Mouse (Mus musculus): ENCODE measurements around the gene Zfp974. TPM values are rescaled to one million over a fixed set of nuclear protein-coding genes. Genes with fewer than 3 reads are reported as not detected.
"Not testable (repeated sequence)": the region's sequence is repeated elsewhere in the genome, so short reads cannot be mapped to it uniquely, and the experiment has no call there.

Zfp974 gene
- polyA plus RNA-seq, 1 experiment from 2014 or later, result 12.2 TPM

- Histone ChIP-seq H3K9ac (ENCODE audit: low read depth, low read length) (no peak overlapping the region), H3K27ac (ENCODE audit: low read depth, low read length) (no peak overlapping the region), H3K4me1 (ENCODE audit: control insufficient read depth, insufficient read depth, low read depth, low read length) (no peaks in the 10 kb centered on the region), H3K4me2 (ENCODE audit: low read length) (no peak overlapping the region), H3K9me3 (ENCODE audit: control insufficient read depth, low read length) (peaks cover 7% of the 10 kb centered on the region; the same call in 1 of the 2 replicates), H3K36me3 (ENCODE audit: control insufficient read depth, insufficient read depth, low read length) (peaks cover 2% of the 10 kb centered on the region; the same call in 1 of the 2 replicates), H3K27me3 (replicated peaks; ENCODE audit: control insufficient read depth, insufficient read depth, low read length) (no peaks in the 10 kb centered on the region), H3K4me3 (ENCODE audit: low read length) (no peak overlapping the region)
- no peak for ATAC-seq
- WGBS, result 93% methylated on average over 4 of the region's 4 CpGs
These were observed 28.7 kb downstream of the Zfp974 start for GRCm38 (mm10) chr7:27900601-27901000.

GRCm38 (mm10) chr7:27881721-27882120, 47.5 kb downstream of the Zfp974 start:
- Histone ChIP-seq H3K4me3 (ENCODE audit: low read length) (no peak overlapping the region), H3K27ac (ENCODE audit: low read depth, low read length) (no peak overlapping the region), H3K36me3 (ENCODE audit: control insufficient read depth, insufficient read depth, low read length) (peaks cover 14% of the 10 kb centered on the region), H3K9me3 (ENCODE audit: control insufficient read depth, low read length) (no peaks in the 10 kb centered on the region), H3K9ac (ENCODE audit: low read depth, low read length) (no peak overlapping the region), H3K4me2 (ENCODE audit: low read length) (no peak overlapping the region), H3K4me1 (ENCODE audit: control insufficient read depth, insufficient read depth, low read depth, low read length) (no peaks in the 10 kb centered on the region), H3K27me3 (replicated peaks; ENCODE audit: control insufficient read depth, insufficient read depth, low read length) (no peaks in the 10 kb centered on the region)
- WGBS, result 97% methylated on average over 4 of the region's 4 CpGs
- ATAC-seq, result no peak

GRCm38 (mm10) chr7:27862578-27862977, 66.7 kb downstream of the Zfp974 start:
- not testable (repeated sequence) for H3K4me1 ChIP-seq (ENCODE audit: control insufficient read depth, insufficient read depth, low read depth, low read length); ATAC-seq; H3K4me3 ChIP-seq (ENCODE audit: low read length); H3K27ac ChIP-seq (ENCODE audit: low read depth, low read length); H3K4me2 ChIP-seq (ENCODE audit: low read length); H3K9me3 ChIP-seq (ENCODE audit: control insufficient read depth, low read length); H3K27me3 ChIP-seq (replicated peaks; ENCODE audit: control insufficient read depth, insufficient read depth, low read length); H3K36me3 ChIP-seq (ENCODE audit: control insufficient read depth, insufficient read depth, low read length); H3K9ac ChIP-seq (ENCODE audit: low read depth, low read length)
- WGBS, result 81% methylated on average over 5 of the region's 5 CpGs

GRCm38 (mm10) chr7:27860396-27861235, 68.6 kb downstream of the Zfp974 start:
- Histone ChIP-seq H3K4me1 (ENCODE audit: control insufficient read depth, insufficient read depth, low read depth, low read length) (peaks cover 8% of the 10 kb centered on the region), H3K27me3 (replicated peaks; ENCODE audit: control insufficient read depth, insufficient read depth, low read length) (no peaks in the 10 kb centered on the region), H3K27ac (ENCODE audit: low read depth, low read length) (peak overlapping the region; percentile 47; the same call in 1 of the 2 replicates), H3K4me2 (ENCODE audit: low read length) (peak overlapping the region; percentile 79), H3K9me3 (ENCODE audit: control insufficient read depth, low read length) (no peaks in the 10 kb centered on the region), H3K36me3 (ENCODE audit: control insufficient read depth, insufficient read depth, low read length) (0 out of 2 replicates have a peak, but pooled peaks cover 2% of the 10 kb centered on the region), H3K4me3 (ENCODE audit: low read length) (peak overlapping the region; percentile 54), H3K9ac (ENCODE audit: low read depth, low read length) (peak overlapping the region; percentile 66)
- WGBS, result under 1% methylated on average over 22 of the region's 22 CpGs
- ATAC-seq, result peak; percentile 90

- Histone ChIP-seq H3K9me3 (ENCODE audit: control insufficient read depth, low read length) (no peaks in the 10 kb centered on the region), H3K27me3 (replicated peaks; ENCODE audit: control insufficient read depth, insufficient read depth, low read length) (no peaks in the 10 kb centered on the region), H3K4me3 (ENCODE audit: low read length) (peak overlapping the region; percentile 54), H3K36me3 (ENCODE audit: control insufficient read depth, insufficient read depth, low read length) (0 out of 2 replicates have a peak, but pooled peaks cover 2% of the 10 kb centered on the region), H3K9ac (ENCODE audit: low read depth, low read length) (peak overlapping the region; percentile 66), H3K4me2 (ENCODE audit: low read length) (peak overlapping the region; percentile 79), H3K4me1 (ENCODE audit: control insufficient read depth, insufficient read depth, low read depth, low read length) (peaks cover 8% of the 10 kb centered on the region), H3K27ac (ENCODE audit: low read depth, low read length) (no peak overlapping the region)
- WGBS, result 31% methylated on average over 10 of the region's 10 CpGs
- peak; percentile 57 for ATAC-seq
These were observed 69.7 kb downstream of the Zfp974 start for GRCm38 (mm10) chr7:27859301-27860251.

Other genes with a start within 250 kb of the Zfp974 start
- gene Zfp607b, start 240.1 kb downstream of the Zfp974 start, polyA plus RNA-seq (2015; fragmentation: Nextera tagmentation; extraction: Ambion mirVana), result 12.0 and 13.6 TPM in 2 replicates
- 84.1 and 94.2 TPM in 2 replicates for gene Zfp60, start 198.1 kb downstream of the Zfp974 start, polyA plus RNA-seq (2015; fragmentation: Nextera tagmentation; extraction: Ambion mirVana)
- gene Zfp626, start 122.3 kb downstream of the Zfp974 start, polyA plus RNA-seq (2015; fragmentation: Nextera tagmentation; extraction: Ambion mirVana), result 1.6 and 1.7 TPM in 2 replicates
- gene Zfp59, start 90.9 kb downstream of the Zfp974 start, polyA plus RNA-seq (2015; fragmentation: Nextera tagmentation; extraction: Ambion mirVana), result 9.6 and 10.7 TPM in 2 replicates
- 0.88 and 1.4 TPM in 2 replicates for gene Zfp607a, start 71.9 kb downstream of the Zfp974 start, polyA plus RNA-seq (2015; fragmentation: Nextera tagmentation; extraction: Ambion mirVana)
- 27.0 and 28.9 TPM in 2 replicates for gene Zfp780b, start 49.7 kb upstream of the Zfp974 start, polyA plus RNA-seq (2015; fragmentation: Nextera tagmentation; extraction: Ambion mirVana)
- 6.2 and 6.4 TPM in 2 replicates for gene Zfp850, start 84.7 kb upstream of the Zfp974 start, polyA plus RNA-seq (2015; fragmentation: Nextera tagmentation; extraction: Ambion mirVana)
- gene Psmc4, start 120.6 kb upstream of the Zfp974 start, polyA plus RNA-seq (2015; fragmentation: Nextera tagmentation; extraction: Ambion mirVana), result 275 and 283 TPM in 2 replicates
- gene Fcgbp, start 141.8 kb upstream of the Zfp974 start, polyA plus RNA-seq (2015; fragmentation: Nextera tagmentation; extraction: Ambion mirVana), result 0.71 and 1.0 TPM in 2 replicates
- gene 9530053A07Rik, start 200.0 kb upstream of the Zfp974 start, polyA plus RNA-seq (2015; fragmentation: Nextera tagmentation; extraction: Ambion mirVana), result 0.10 and 0.13 TPM in 2 replicates
- gene Fbl, start 240.2 kb upstream of the Zfp974 start, polyA plus RNA-seq (2015; fragmentation: Nextera tagmentation; extraction: Ambion mirVana), result 57.1 and 66.1 TPM in 2 replicates

All from hindbrain, embryonic 16.5 days (tissue).